Mouse (Mus musculus) intestine, embryonic 15.5 days (tissue): ENCODE results near the gene Tbrg1. TPM values are rescaled to one million over a fixed set of nuclear protein-coding genes. Genes with fewer than 3 reads are reported as not detected.

ENCODE experiments used
- ATAC-seq: fragments of 200-750 bp; cut with Nextera tagmentation; 2 replicates; pipeline ENCODE4 v1.8.0; 2017; ENCODE audit warnings: moderate TSS enrichment, moderate library complexity
- H3K27ac ChIP-seq: fragments of 300-500 bp; sonication (generic); 2 replicates; pipeline ENCODE4 v1.5.1; 2015; ENCODE audit warnings: mild to moderate bottlenecking, inconsistent platforms
- H3K27me3 ChIP-seq: fragments of 300-500 bp; sonication (generic); replicated peaks from 2 replicates; pipeline ENCODE4 v1.6.1; 2015; ENCODE audit warnings: inconsistent platforms
- H3K36me3 ChIP-seq: fragments of 300-500 bp; sonication (generic); 2 replicates; pipeline ENCODE4 v1.6.1; 2015; ENCODE audit warnings: inconsistent platforms
- H3K4me1 ChIP-seq: fragments of 300-500 bp; sonication (generic); replicated peaks from 2 replicates; pipeline ENCODE4 v1.6.1; 2015; ENCODE audit warnings: inconsistent platforms
- H3K4me2 ChIP-seq: fragments of 300-500 bp; sonication (generic); replicated peaks from 2 replicates; pipeline ENCODE4 v1.6.1; 2015; ENCODE audit warnings: mild to moderate bottlenecking, inconsistent platforms
- H3K4me3 ChIP-seq: fragments of 300-500 bp; sonication (generic); replicated peaks from 2 replicates; pipeline ENCODE4 v1.5.1; 2015; ENCODE audit warnings: inconsistent platforms
- H3K9ac ChIP-seq: fragments of 300-500 bp; sonication (generic); 2 replicates; pipeline ENCODE4 v1.6.1; 2015; ENCODE audit warnings: inconsistent platforms
- H3K9me3 ChIP-seq: fragments of 300-500 bp; sonication (generic); 2 replicates; pipeline ENCODE4 v1.6.1; 2016; ENCODE audit warnings: inconsistent platforms
- WGBS: fragments of 180-500 bp; shearing (Covaris S2); methylation state at CpG from one replicate; pipeline ENCODE4 v1.1.7; 2015; 5-methylcytosine and 5-hydroxymethylcytosine counted together
- polyA plus RNA-seq: library from polyadenylated mRNA; unstranded; fragments of >200 nt; fragmentation: Nextera tagmentation; extraction: Ambion mirVana; gene quantifications from 2 replicates; pipeline ENCODE4 v1.2.1, GENCODE M21; 2015

Gene Tbrg1
- polyA plus RNA-seq, 1 experiment from 2014 or later, result 171 TPM

DNA sequence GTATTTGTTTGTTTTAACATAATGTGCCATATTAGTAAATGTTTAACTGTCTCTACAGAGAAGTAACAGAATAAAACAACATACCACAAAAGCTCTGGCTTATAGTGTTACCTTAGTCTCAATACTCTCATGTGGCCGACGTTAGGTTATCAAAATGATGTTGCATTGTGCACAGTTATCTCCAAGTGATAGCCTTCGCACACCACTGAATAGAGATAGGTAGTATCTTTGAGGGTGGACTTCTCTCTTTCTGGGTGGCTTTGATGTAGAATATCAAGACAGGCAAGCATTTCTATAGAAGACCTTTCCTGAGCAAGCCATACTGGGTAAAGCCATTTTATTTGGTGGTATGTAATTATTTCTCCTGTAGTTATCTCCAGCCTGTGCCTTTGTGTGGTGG lies 52.0 kb downstream of the Tbrg1 start:
- 87% methylated on average over 3 of the region's 3 CpGs for WGBS
- Histone ChIP-seq H3K9ac (no peak overlapping the region), H3K4me3 (no peak overlapping the region), H3K27ac (no peak overlapping the region), H3K9me3 (no peaks in the 10 kb centered on the region), H3K4me2 (no peak overlapping the region), H3K4me1 (no peaks in the 10 kb centered on the region), H3K27me3 (no peaks in the 10 kb centered on the region), H3K36me3 (no peaks in the 10 kb centered on the region)
- no peak for ATAC-seq

DNA sequence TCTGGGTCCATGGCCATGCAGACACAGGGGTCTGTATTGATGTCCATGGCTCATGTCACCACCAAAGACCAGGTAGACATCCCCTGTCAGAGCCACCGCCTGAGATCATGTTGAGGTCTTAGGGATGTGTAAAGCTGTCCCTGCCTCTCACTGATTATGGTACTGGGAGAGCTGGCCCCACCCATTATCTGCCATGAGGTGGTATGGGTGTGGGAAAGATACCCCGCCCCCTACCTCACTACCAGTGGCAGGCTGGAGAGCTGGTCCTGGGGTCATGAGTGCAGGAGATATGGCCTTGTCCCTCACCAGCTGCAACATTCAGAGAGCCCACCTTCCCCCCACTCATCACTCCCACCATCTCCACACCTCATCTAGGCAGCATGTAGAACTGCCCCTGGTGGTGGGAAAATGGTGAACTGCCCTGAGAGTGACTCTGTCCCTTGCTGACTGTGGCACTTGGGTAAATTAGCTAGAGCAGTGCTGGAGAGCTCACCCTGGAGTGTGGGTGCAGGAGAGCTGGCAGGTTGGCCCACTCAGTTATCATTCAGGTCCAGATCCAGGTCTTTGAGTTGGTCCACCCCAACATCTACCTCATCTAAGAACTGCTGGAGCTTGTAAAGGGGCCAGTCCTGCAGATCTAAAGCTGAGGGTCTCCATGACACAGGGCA lies 56.4 kb downstream of the Tbrg1 start:
- 0 out of 2 replicates have a peak, but pooled peaks have one; percentile 23 for ATAC-seq
- WGBS, result 84% methylated on average over 2 of the region's 2 CpGs
- Histone ChIP-seq H3K4me3 (no peak overlapping the region), H3K4me2 (no peak overlapping the region), H3K4me1 (no peaks in the 10 kb centered on the region), H3K36me3 (no peaks in the 10 kb centered on the region), H3K9me3 (no peaks in the 10 kb centered on the region), H3K27ac (no peak overlapping the region), H3K9ac (no peak overlapping the region), H3K27me3 (no peaks in the 10 kb centered on the region)

Other genes with a start within 250 kb of the Tbrg1 start
- 0.04 TPM in 1 of 2 replicates, not detected in the other for gene Robo3, start 224.1 kb downstream of the Tbrg1 start, polyA plus RNA-seq
- 17.9 and 19.4 TPM in 2 replicates for gene Msantd2, start 168.0 kb downstream of the Tbrg1 start, polyA plus RNA-seq
- 47.4 and 49.0 TPM in 2 replicates for gene Esam, start 129.2 kb downstream of the Tbrg1 start, polyA plus RNA-seq
- gene Vsig2, start 118.1 kb downstream of the Tbrg1 start, polyA plus RNA-seq, result 2.6 and 3.0 TPM in 2 replicates
- gene Nrgn, start 104.4 kb downstream of the Tbrg1 start, polyA plus RNA-seq, result 2.9 and 3.7 TPM in 2 replicates
- gene Siae, start 101.6 kb downstream of the Tbrg1 start, polyA plus RNA-seq, result 13.9 and 14.5 TPM in 2 replicates
- gene Spa17, start 43.6 kb downstream of the Tbrg1 start, polyA plus RNA-seq, result 3.7 and 3.8 TPM in 2 replicates
- not detected in 2 replicates for gene Panx3, start 11.9 kb upstream of the Tbrg1 start, polyA plus RNA-seq
- not detected in 2 replicates for gene Olfr160, start 58.9 kb upstream of the Tbrg1 start, polyA plus RNA-seq
- gene Olfr874, start 87.8 kb upstream of the Tbrg1 start, polyA plus RNA-seq, result not detected in 2 replicates
- not detected in 2 replicates for gene Olfr875, start 114.5 kb upstream of the Tbrg1 start, polyA plus RNA-seq
- gene Olfr876, start 145.7 kb upstream of the Tbrg1 start, polyA plus RNA-seq, result not detected in 2 replicates
- gene Olfr877, start 197.0 kb upstream of the Tbrg1 start, polyA plus RNA-seq, result not detected in 2 replicates
- not detected in 2 replicates for gene Olfr145, start 239.4 kb upstream of the Tbrg1 start, polyA plus RNA-seq